Mouse (Mus musculus) CH12.LX (cell line): ENCODE results near the gene Klhl41. TPM values are rescaled to one million over a fixed set of nuclear protein-coding genes. Genes with fewer than 3 reads are reported as not detected.

Source experiments
- DNase-seq: peaks from one replicate; pipeline ENCODE4 v3.0.0-alpha.2; 2013; ENCODE audit errors: extremely low read depth
- H3K27ac ChIP-seq: 2 replicates; pipeline ENCODE4 v1.5.1; 2012; ENCODE audit warnings: low read depth, mild to moderate bottlenecking, control low read depth, moderate library complexity; ENCODE audit not compliant: insufficient read depth
- H3K27me3 ChIP-seq: replicated peaks from 2 replicates; pipeline ENCODE3; 2012; ENCODE audit warnings: inconsistent platforms
- H3K36me3 ChIP-seq, 2 experiments: replicated peaks in 1 of 2; 2 replicates each; pipeline versions ENCODE3 to v1.6.1; 2012; ENCODE audit warnings: inconsistent platforms in 1 of 2, low read length in 1 of 2, mild to moderate bottlenecking in 1 of 2, mixed read lengths in 1 of 2, moderate library complexity in 1 of 2; ENCODE audit not compliant: control insufficient read depth in 1 of 2, insufficient read depth in 1 of 2
- H3K4me1 ChIP-seq, 2 experiments: 2 replicates each; pipeline ENCODE4 v1.6.1; 2012; ENCODE audit warnings: inconsistent platforms in 1 of 2, moderate library complexity in 1 of 2; ENCODE audit not compliant: insufficient read depth in 2 of 2, control insufficient read depth in 1 of 2
- H3K4me2 ChIP-seq: 2 replicates; pipeline ENCODE4 v1.6.1; 2012; ENCODE audit warnings: low read depth, mild to moderate bottlenecking, control low read depth; ENCODE audit not compliant: poor library complexity, insufficient read depth, severe bottlenecking
- H3K4me3 ChIP-seq, 3 experiments: fragments of 150-350 bp in 1 of 3; sonication (generic) in 1 of 3; replicated peaks in 1 of 3; 2 replicates each; pipeline versions ENCODE3 to v1.5.1; 2011 to 2012; ENCODE audit warnings: low read depth in 2 of 3, low read length in 2 of 3, mild to moderate bottlenecking in 2 of 3, moderate library complexity in 2 of 3, control low read depth in 1 of 3, improper control_type of control experiment in 1 of 3, inconsistent platforms in 1 of 3, mixed read lengths in 1 of 3; ENCODE audit not compliant: poor library complexity in 1 of 3
- H3K79me2 ChIP-seq: replicated peaks from 2 replicates; pipeline ENCODE4 v1.6.1; 2012; ENCODE audit warnings: mild to moderate bottlenecking, moderate library complexity; ENCODE audit not compliant: control insufficient read depth, poor library complexity, insufficient read depth, severe bottlenecking; ENCODE audit errors: extremely low read depth
- H3K9ac ChIP-seq: 2 replicates; pipeline ENCODE4 v1.6.1; 2012; ENCODE audit warnings: low read depth, mild to moderate bottlenecking, control low read depth, moderate library complexity; ENCODE audit not compliant: insufficient read depth
- H3K9me3 ChIP-seq: replicated peaks from 2 replicates; pipeline ENCODE3; 2012; ENCODE audit warnings: low read length, inconsistent platforms, mixed read lengths
- CHD1 ChIP-seq: IDR thresholded peaks from 2 replicates; pipeline ENCODE4 v1.6.1; 2012; ENCODE audit warnings: low read depth, low read length, improper control_type of control experiment, inconsistent platforms
- HCFC1 ChIP-seq: IDR thresholded peaks from 2 replicates; pipeline ENCODE4 v1.6.1; 2012; ENCODE audit warnings: low read depth, mild to moderate bottlenecking, inconsistent platforms, low read length, improper control_type of control experiment
- JUN ChIP-seq: IDR thresholded peaks from 2 replicates; pipeline ENCODE4 v1.6.1; 2011; ENCODE audit warnings: low read depth, mild to moderate bottlenecking, low read length, improper control_type of control experiment, moderate library complexity; ENCODE audit not compliant: insufficient read depth
- KAT2A ChIP-seq: IDR thresholded peaks from 2 replicates; pipeline ENCODE4 v1.6.1; 2012; ENCODE audit warnings: low read length, improper control_type of control experiment, inconsistent platforms; ENCODE audit not compliant: insufficient replicate concordance
- MAFK ChIP-seq: IDR thresholded peaks from 2 replicates; pipeline ENCODE4 v1.6.1; 2011; ENCODE audit warnings: low read length, improper control_type of control experiment; ENCODE audit not compliant: insufficient replicate concordance
- MAX ChIP-seq: IDR thresholded peaks from 2 replicates; pipeline ENCODE4 v1.6.1; 2011; ENCODE audit warnings: low read length, improper control_type of control experiment
- MAZ ChIP-seq: IDR thresholded peaks from 2 replicates; pipeline ENCODE4 v1.6.1; 2012; ENCODE audit warnings: low read depth, mild to moderate bottlenecking, inconsistent platforms, low read length, improper control_type of control experiment, moderate library complexity
- MEF2A ChIP-seq: IDR thresholded peaks from 2 replicates; pipeline ENCODE4 v1.6.1; 2014; ENCODE audit warnings: low read depth, mild to moderate bottlenecking, inconsistent platforms, low read length, improper control_type of control experiment, borderline replicate concordance
- MXI1 ChIP-seq: IDR thresholded peaks from 2 replicates; pipeline ENCODE4 v1.6.1; 2011; ENCODE audit warnings: mild to moderate bottlenecking, low read depth, low read length, improper control_type of control experiment
- NELFE ChIP-seq: IDR thresholded peaks from 2 replicates; pipeline ENCODE4 v1.6.1; 2011; ENCODE audit warnings: low read depth, low read length, improper control_type of control experiment
- NRF1 ChIP-seq: IDR thresholded peaks from 2 replicates; pipeline ENCODE4 v1.6.1; 2014; ENCODE audit warnings: low read depth, mild to moderate bottlenecking, inconsistent platforms, low read length, improper control_type of control experiment, moderate library complexity
- RAD21 ChIP-seq: IDR thresholded peaks from 2 replicates; pipeline ENCODE4 v1.6.1; 2011; ENCODE audit warnings: low read depth, mild to moderate bottlenecking, low read length, improper control_type of control experiment, moderate library complexity
- RCOR1 ChIP-seq: conservative IDR thresholded peaks from 2 replicates; pipeline ENCODE4 v1.6.1; 2012; ENCODE audit warnings: low read depth, mild to moderate bottlenecking, inconsistent platforms, low read length, improper control_type of control experiment
- SMC3 ChIP-seq: IDR thresholded peaks from 2 replicates; pipeline ENCODE4 v1.6.1; 2011; ENCODE audit warnings: low read depth, low read length, improper control_type of control experiment
- TBP ChIP-seq: conservative IDR thresholded peaks from 2 replicates; pipeline ENCODE4 v1.6.1; 2011; ENCODE audit warnings: low read depth, low read length, improper control_type of control experiment
- TCF12 ChIP-seq: IDR thresholded peaks from 2 replicates; pipeline ENCODE4 v1.6.1; 2014; ENCODE audit warnings: low read depth, mild to moderate bottlenecking, inconsistent platforms, low read length, improper control_type of control experiment
- ZC3H11A ChIP-seq: IDR thresholded peaks from 2 replicates; pipeline ENCODE4 v1.6.1; 2012; ENCODE audit warnings: low read depth, mild to moderate bottlenecking, inconsistent platforms, low read length, improper control_type of control experiment
- ZKSCAN1 ChIP-seq: IDR thresholded peaks from 2 replicates; pipeline ENCODE4 v1.6.1; 2012; ENCODE audit warnings: low read depth, inconsistent platforms, low read length, improper control_type of control experiment, borderline replicate concordance
- ZMIZ1 ChIP-seq: IDR thresholded peaks from 2 replicates; pipeline ENCODE4 v1.6.1; 2012; ENCODE audit warnings: low read depth, mild to moderate bottlenecking, inconsistent platforms, low read length, improper control_type of control experiment
- dilution Hi-C: fragments of 300-500 bp; cut with MboI; formaldehyde crosslinking; loops from 2 replicates; pipeline ENCODE4 v1.14.3; 2020; ENCODE audit warnings: low sequenced_read_pairs; ENCODE audit not compliant: extremely low pct_unique_long_range_greater_than_20kb, extremely low pct_ligation_motif_present
- in situ Hi-C: fragments of 300-500 bp; cut with MboI; formaldehyde crosslinking; loops from 3 replicates; pipeline ENCODE4 v1.14.3; 2019; ENCODE audit warnings: low sequenced_read_pairs, low pct_ligation_motif_present, low pct_unique_long_range_greater_than_20kb, mixed read lengths
- polyA plus RNA-seq: library from polyadenylated mRNA; unstranded; fragments of >175 nt; gene quantifications from 2 replicates; pipeline ENCODE4 v1.2.1, GENCODE M21; 2012; ENCODE audit warnings: low read depth; ENCODE audit not compliant: insufficient read length
- total RNA-seq, 2 experiments: library from RNA; depleted of rRNA; stranded (reverse); fragments of 300-350 nt in 1 of 2; fragments of >200 nt in 1 of 2; gene quantifications; 2 replicates each; pipeline ENCODE4 v1.2.3; 2012 to 2014

Klhl41 gene
- total and polyA plus RNA-seq, 3 experiments = 0.04 to 0.27 (median 0.11) TPM

GRCm38 (mm10) chr2:69716483-69716882, 46.6 kb downstream of the Klhl41 start:
- in situ Hi-C loops = no loop called here

GRCm38 (mm10) chr2:69719121-69719520, 49.2 kb downstream of the Klhl41 start:
- no peaks in the 10 kb centered on the region for H3K9me3 ChIP-seq
- H3K9ac ChIP-seq = no peak overlapping the region
- dilution Hi-C loops = no loop called here
- H3K4me1 ChIP-seq = peaks cover 1 to 14% of the 10 kb centered on the region in 2 experiments; a peak in 3 of 4 replicates
- in situ Hi-C loops = no loop called here
- H3K4me3 ChIP-seq = no peak overlapping the region
- H3K27ac ChIP-seq = no peak overlapping the region
- H3K79me2 ChIP-seq = peaks cover 10% of the 10 kb centered on the region
- no peak for TF ChIP-seq ZKSCAN1
- TF ChIP-seq SMC3 = no peak
- no peak for TF ChIP-seq NELFE
- TF ChIP-seq MEF2A = no peak
- TF ChIP-seq RCOR1 = no peak
- no peak for TF ChIP-seq NRF1
- no peak for TF ChIP-seq RAD21
- TF ChIP-seq MAZ = no peak
- no peak for TF ChIP-seq MAFK
- no peak for TF ChIP-seq TBP
- TF ChIP-seq ZC3H11A = no peak
- no peak for TF ChIP-seq KAT2A
- no peak for TF ChIP-seq MAX
- TF ChIP-seq TCF12 = no peak
- TF ChIP-seq ZMIZ1 = no peak
- TF ChIP-seq CHD1 = no peak
- no peak for TF ChIP-seq JUN
- no peak for TF ChIP-seq MXI1
- peaks cover 2% of the 10 kb centered on the region for H3K27me3 ChIP-seq
- H3K36me3 ChIP-seq = no peaks in the 10 kb centered on the region
- no peak for DNase-seq
- H3K4me2 ChIP-seq = peak overlapping the region; percentile 30; the same call in 1 of the 2 replicates

More at GRCm38 (mm10) chr2:69716483-69716882, 46.6 kb downstream of the Klhl41 start:
- Histone ChIP-seq H3K4me1 (peaks cover 3 to 19% of the 10 kb centered on the region in 2 experiments; a peak in 3 of 4 replicates), H3K27ac (no peak overlapping the region), H3K9ac (no peak overlapping the region), H3K4me3 (no peak overlapping the region), H3K79me2 (peaks cover 5% of the 10 kb centered on the region; the same call in 1 of the 2 replicates), H3K27me3 (peaks cover 2% of the 10 kb centered on the region), H3K36me3 (peaks cover 0 to under 1% of the 10 kb centered on the region in 2 experiments), H3K9me3 (no peaks in the 10 kb centered on the region), H3K4me2 (no peak overlapping the region)
- dilution Hi-C loops = no loop called here
- TF ChIP-seq MAX (peak; percentile 39; the same call in 1 of the 2 replicates), HCFC1 (no peak)
- no peak for DNase-seq
